Mouse (Mus musculus) lung, adult 2 months (tissue): ENCODE data around the gene Xrcc5. TPM values are rescaled to one million over a fixed set of nuclear protein-coding genes. Genes with fewer than 3 reads are reported as not detected.

Experiments
- DNase-seq: peaks from one replicate; pipeline ENCODE4 v3.0.0; 2022
- H3K4me1 ChIP-seq: fragments of 200-500 bp; 2 replicates; pipeline ENCODE4 v1.6.1; 2011; ENCODE audit warnings: low read length; ENCODE audit not compliant: control insufficient read depth, insufficient read depth
- H3K4me3 ChIP-seq: fragments of 200-500 bp; replicated peaks from 2 replicates; pipeline ENCODE3; 2011; ENCODE audit warnings: low read depth, mild to moderate bottlenecking, control low read depth, low read length; ENCODE audit errors: extremely low read depth
- CTCF ChIP-seq: fragments of 200-500 bp; IDR thresholded peaks from 2 replicates; pipeline ENCODE4 v1.5.1; 2011; ENCODE audit warnings: mild to moderate bottlenecking, low read length, control low read depth; ENCODE audit not compliant: insufficient read depth
- POLR2A ChIP-seq: fragments of 200-500 bp; IDR thresholded peaks from 2 replicates; pipeline ENCODE4 v1.6.1; 2011; ENCODE audit warnings: low read depth, mild to moderate bottlenecking, control low read depth, low read length, borderline replicate concordance; ENCODE audit errors: extremely low read depth
- WGBS: fragments of 180-500 bp; shearing (Covaris S2); methylation state at CpG from one replicate; pipeline ENCODE4 v1.1.7; 2018; 5-methylcytosine and 5-hydroxymethylcytosine counted together
- polyA plus RNA-seq: library from polyadenylated mRNA; depleted of rRNA; stranded (reverse); fragments of >200 nt; gene quantifications from 2 replicates; pipeline ENCODE4 v1.2.3, GENCODE M21; 2012

The Xrcc5 gene
- polyA plus RNA-seq, 1 experiment: 3.6 TPM

GRCm38 (mm10) chr1:72291421-72291820, 15.8 kb upstream of the Xrcc5 start:
- WGBS: 96% methylated on average over 4 of the region's 4 CpGs
- DNase-seq: no peak
- no peaks in the 10 kb centered on the region for H3K4me1 ChIP-seq
- no peak overlapping the region for H3K4me3 ChIP-seq
- TF ChIP-seq POLR2A: no peak
- no peak for TF ChIP-seq CTCF

GRCm38 (mm10) chr1:72291925-72292324, 15.3 kb upstream of the Xrcc5 start:
- Histone ChIP-seq H3K4me3 (no peak overlapping the region), H3K4me1 (no peaks in the 10 kb centered on the region)
- WGBS: 83% methylated on average over 2 of the region's 2 CpGs
- TF ChIP-seq POLR2A (no peak), CTCF (no peak)
- no peak for DNase-seq

GRCm38 (mm10) chr1:72293869-72294663, 13.2 kb upstream of the Xrcc5 start:
- DNase-seq: no peak
- TF ChIP-seq POLR2A (no peak), CTCF (no peak)
- no peaks in the 10 kb centered on the region for H3K4me1 ChIP-seq
- H3K4me3 ChIP-seq: no peak overlapping the region
- WGBS: 57% methylated on average over 4 of the region's 4 CpGs

GRCm38 (mm10) chr1:72295746-72296145, 11.5 kb upstream of the Xrcc5 start:
- DNase-seq: no peak
- Histone ChIP-seq H3K4me3 (no peak overlapping the region), H3K4me1 (no peaks in the 10 kb centered on the region)
- 70% methylated on average over 8 of the region's 8 CpGs for WGBS
- TF ChIP-seq POLR2A (no peak), CTCF (no peak)

GRCm38 (mm10) chr1:72301845-72302244, 5.4 kb upstream of the Xrcc5 start:
- TF ChIP-seq POLR2A (no peak), CTCF (no peak)
- WGBS: 88% methylated on average over 1 of the region's 1 CpGs
- no peak for DNase-seq
- Histone ChIP-seq H3K4me3 (no peak overlapping the region), H3K4me1 (no peaks in the 10 kb centered on the region)

- H3K4me3 ChIP-seq: no peak overlapping the region
- TF ChIP-seq CTCF (no peak), POLR2A (no peak)
- H3K4me1 ChIP-seq: no peaks in the 10 kb centered on the region
- WGBS: 61% methylated on average over 3 of the region's 3 CpGs
- DNase-seq: no peak
Measured at GRCm38 (mm10) chr1:72306241-72306640, 980 bp upstream of the Xrcc5 start.

- no peak for DNase-seq
- TF ChIP-seq POLR2A (no peak), CTCF (peak; percentile 42; the same call in 1 of the 2 replicates)
- WGBS: 2% methylated on average over 11 of the region's 11 CpGs
- H3K4me3 ChIP-seq: peak overlapping the region; percentile 36
- no peaks in the 10 kb centered on the region for H3K4me1 ChIP-seq
Measured at GRCm38 (mm10) chr1:72306679-72307181, 491 bp upstream of the Xrcc5 start.

- H3K4me1 ChIP-seq: no peaks in the 10 kb centered on the region
- TF ChIP-seq CTCF (no peak), POLR2A (no peak)
- H3K4me3 ChIP-seq: no peak overlapping the region
- DNase-seq: no peak
- WGBS: 71% methylated on average over 4 of the region's 4 CpGs
Measured at GRCm38 (mm10) chr1:72308919-72309318, 1.7 kb downstream of the Xrcc5 start.

- TF ChIP-seq CTCF (no peak), POLR2A (no peak)
- no peaks in the 10 kb centered on the region for H3K4me1 ChIP-seq
- no peak overlapping the region for H3K4me3 ChIP-seq
- DNase-seq: no peak
- 73% methylated on average over 6 of the region's 6 CpGs for WGBS
Measured at GRCm38 (mm10) chr1:72309744-72310424, 2.7 kb downstream of the Xrcc5 start.

- no peak for DNase-seq
- 84% methylated on average over 9 of the region's 9 CpGs for WGBS
- no peak for TF ChIP-seq CTCF
- no peak for TF ChIP-seq POLR2A
- Histone ChIP-seq H3K4me1 (no peaks in the 10 kb centered on the region), H3K4me3 (no peak overlapping the region)
Measured at GRCm38 (mm10) chr1:72312701-72313398, 5.6 kb downstream of the Xrcc5 start.
